Mouse (Mus musculus): ENCODE results near the gene Ormdl2.

DNA sequence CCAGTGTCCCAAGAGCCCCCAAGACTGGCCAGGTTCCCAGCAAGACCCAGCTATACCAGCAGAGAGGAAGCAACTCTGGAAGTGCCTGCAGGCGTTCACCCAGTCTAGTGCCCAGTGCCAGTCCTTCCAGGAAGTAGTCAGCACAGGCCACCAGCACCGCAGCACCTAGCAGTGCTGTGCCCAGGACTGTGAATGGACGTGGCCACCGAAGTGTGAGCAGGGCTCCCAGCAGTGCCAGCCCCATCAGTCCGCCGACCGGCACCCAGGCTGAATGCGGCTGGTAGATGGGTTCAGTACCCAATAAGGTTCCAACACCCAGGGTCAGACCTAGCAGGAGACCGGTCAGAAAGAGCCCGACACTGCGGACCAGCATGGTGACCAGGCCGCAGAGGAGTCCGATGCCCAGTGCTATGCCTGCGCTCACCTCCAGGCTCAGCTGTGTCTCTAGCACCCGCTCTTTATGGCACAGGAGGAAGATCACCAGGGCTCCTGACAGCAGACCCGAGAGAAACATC is 19.4 kb downstream of the Ormdl2 start:
- no peak for TF ChIP-seq POLR2A (IDR thresholded peaks at IDR 0.05; ENCODE audit: borderline replicate concordance, extremely low read depth, low read depth, low read length)
- TF ChIP-seq CTCF (IDR thresholded peaks at IDR 0.05; ENCODE audit: insufficient read depth, low read length), result no peak

Data from lung, adult 2 months (tissue).